In the genomic region with DNA sequence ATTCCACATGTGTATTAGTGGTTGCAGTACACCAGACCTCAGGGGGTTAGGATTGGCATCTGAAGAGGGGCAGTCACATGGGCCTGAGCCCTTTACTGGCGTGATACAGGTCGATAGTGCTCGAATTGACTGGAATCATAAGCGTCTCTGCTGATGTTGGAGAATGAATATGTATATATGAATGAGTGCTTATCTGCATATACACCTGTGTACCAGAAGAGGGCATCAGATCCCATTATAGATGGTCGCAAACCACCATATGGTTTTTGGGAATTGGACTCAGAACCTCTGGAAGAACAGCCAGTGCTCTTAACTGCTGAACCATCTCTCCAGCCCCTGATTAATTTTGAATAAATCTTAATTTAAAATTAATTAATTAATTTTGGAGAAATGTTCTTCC, we compare ENCODE assay signal across 17 mouse cellular contexts. TPM values are rescaled to one million over a fixed set of nuclear protein-coding genes. Genes with fewer than 3 reads are reported as not detected.
A peak's percentile ranks its signal among the peaks of the same experiment; 100 is the strongest.
DNase-seq lines count a peak whose midpoint lies in the region; ATAC-seq and TF ChIP-seq lines count a peak whose summit lies in the region.
"Had no signal": no experiment of that assay in that cellular context is flagged by ENCODE, and none has a peak within 500 bp of the region (broad histone marks: within the 10 kb centered on the region; RNA-seq: fewer than 3 reads in every experiment).

No protein-coding gene starts in this region.

- H3K27ac ChIP-seq in intestine, postnatal 0 days (ENCODE audit: low read depth, low read length) = no peak overlapping the region
- no peak overlapping the region for H3K27ac ChIP-seq in intestine, embryonic 15.5 days
- H3K27ac ChIP-seq in cerebellum, adult 2 months (ENCODE audit: insufficient read depth, low read length) = no peak overlapping the region
- H3K27ac ChIP-seq: stomach, embryonic 15.5 days had no signal

- no peaks in the 10 kb centered on the region for H3K4me1 ChIP-seq in intestine, postnatal 0 days (replicated peaks; ENCODE audit: control insufficient read depth, insufficient read depth, low read length)
- H3K4me1 ChIP-seq in intestine, embryonic 15.5 days (replicated peaks) = no peaks in the 10 kb centered on the region
- H3K4me1 ChIP-seq in cerebellum, adult 2 months (ENCODE audit: control insufficient read depth, insufficient read depth, low read length) = no peaks in the 10 kb centered on the region
- H3K4me1 ChIP-seq: megakaryocyte, embryonic 14.5 days; stomach, embryonic 15.5 days had no signal

- H3K27me3 ChIP-seq in intestine, postnatal 0 days (replicated peaks; ENCODE audit: control insufficient read depth, insufficient read depth, low read length) = no peaks in the 10 kb centered on the region
- no peaks in the 10 kb centered on the region for H3K27me3 ChIP-seq in intestine, embryonic 15.5 days (replicated peaks)
- H3K27me3 ChIP-seq in cerebellum, adult 2 months (ENCODE audit: control insufficient read depth, insufficient read depth, low read length) = no peaks in the 10 kb centered on the region
- H3K27me3 ChIP-seq: megakaryocyte, embryonic 14.5 days; stomach, embryonic 15.5 days had no signal

- WGBS in intestine, postnatal 0 days = 84% methylated on average over 5 of the region's 5 CpGs
- WGBS in intestine, embryonic 15.5 days = 86% methylated on average over 5 of the region's 5 CpGs
- WGBS in cerebellum, adult 2 months = 86% methylated on average over 5 of the region's 5 CpGs

- no peak for TF ChIP-seq POLR2A in cerebellum, adult 2 months (IDR thresholded peaks at IDR 0.05; ENCODE audit: borderline replicate concordance, insufficient read depth, low read length)

- no peak overlapping the region for H3K9ac ChIP-seq in intestine, postnatal 0 days (ENCODE audit: low read depth, low read length)
- H3K9ac ChIP-seq in intestine, embryonic 15.5 days = no peak overlapping the region
- H3K9ac ChIP-seq: stomach, embryonic 15.5 days had no signal

- H3K36me3 ChIP-seq in intestine, postnatal 0 days (ENCODE audit: control insufficient read depth, insufficient read depth) = peaks cover 40% of the 10 kb centered on the region
- peaks cover 12% of the 10 kb centered on the region for H3K36me3 ChIP-seq in intestine, embryonic 15.5 days
- H3K36me3 ChIP-seq: stomach, embryonic 15.5 days had no signal

- no peak for ATAC-seq in intestine, postnatal 0 days
- ATAC-seq in intestine, embryonic 15.5 days = no peak
- ATAC-seq: inflammation-experienced regulatory T-cells, adult 6 months had no signal

- no peaks in the 10 kb centered on the region for H3K9me3 ChIP-seq in intestine, postnatal 0 days (ENCODE audit: control insufficient read depth)
- no peaks in the 10 kb centered on the region for H3K9me3 ChIP-seq in intestine, embryonic 15.5 days
- H3K9me3 ChIP-seq: G1E; megakaryocyte, embryonic 14.5 days; stomach, embryonic 15.5 days had no signal

- H3K4me2 ChIP-seq in intestine, postnatal 0 days (replicated peaks; ENCODE audit: low read depth) = no peak overlapping the region
- H3K4me2 ChIP-seq in intestine, embryonic 15.5 days (replicated peaks) = no peak overlapping the region
- H3K4me2 ChIP-seq: stomach, embryonic 15.5 days had no signal

- TF ChIP-seq CTCF in intestine, postnatal 0 days (IDR thresholded peaks at IDR 0.05; ENCODE audit: low read depth) = peak; percentile 60
- no peak for TF ChIP-seq CTCF in cerebellum, adult 2 months (IDR thresholded peaks at IDR 0.05; ENCODE audit: borderline replicate concordance, insufficient read depth, low read depth, low read length)

- H3K4me3 ChIP-seq in intestine, postnatal 0 days (ENCODE audit: low read depth, low read length) = no peak overlapping the region
- H3K4me3 ChIP-seq in intestine, embryonic 15.5 days (replicated peaks) = no peak overlapping the region
- H3K4me3 ChIP-seq in cerebellum, adult 2 months (replicated peaks; ENCODE audit: insufficient read depth, low read depth, low read length) = no peak overlapping the region
- H3K4me3 ChIP-seq: megakaryocyte, embryonic 14.5 days; myocyte; stomach, embryonic 15.5 days had no signal

- DNase-seq in 3T3-L1 (ENCODE audit: low read depth, low spot score) (peak; percentile 38), A20 (ENCODE audit: low read depth, low spot score) (peak; percentile 11)
- peak; percentile 7 for DNase-seq in embryo, embryonic 11 days
- no peak for DNase-seq in cerebellum, adult 2 months
- DNase-seq in neural tube, embryonic 10.5 days (ENCODE audit: extremely low spot score, low spot score) = no peak
- DNase-seq: cerebellum, adult 11-12 months; heart, adult 18-20 months; kidney, postnatal 14 days; lung, adult 18-20 months; thymus, postnatal 25 days had no signal

RNA-seq across cellular contexts. Expression of gene Prmt9, which starts 25.0 kb away (rescaled TPM):
- polyA plus RNA-seq in intestine, postnatal 0 days (2015; fragmentation: Nextera tagmentation; extraction: Ambion mirVana) = 9.3 and 10.0 TPM in 2 replicates
- polyA plus RNA-seq in intestine, embryonic 15.5 days (2015; fragmentation: Nextera tagmentation; extraction: Ambion mirVana) = 16.6 and 16.9 TPM in 2 replicates
- polyA plus RNA-seq in cerebellum, adult 2 months (2012; rRNA removed) = 22.7 and 23.2 TPM in 2 replicates

RNA-seq across cellular contexts. Expression of gene Tmem184c, which starts 36.3 kb away (rescaled TPM):
- 12.0 and 12.4 TPM in 2 replicates for polyA plus RNA-seq in intestine, postnatal 0 days (2015; fragmentation: Nextera tagmentation; extraction: Ambion mirVana)
- polyA plus RNA-seq in intestine, embryonic 15.5 days (2015; fragmentation: Nextera tagmentation; extraction: Ambion mirVana) = 21.2 and 27.9 TPM in 2 replicates
- polyA plus RNA-seq in cerebellum, adult 2 months (2012; rRNA removed) = 79.2 and 80.8 TPM in 2 replicates

RNA-seq across cellular contexts. Expression of gene Arhgap10, which starts 56.5 kb away (rescaled TPM):
- 19.7 and 22.5 TPM in 2 replicates for polyA plus RNA-seq in intestine, postnatal 0 days (2015; fragmentation: Nextera tagmentation; extraction: Ambion mirVana)
- polyA plus RNA-seq in intestine, embryonic 15.5 days (2015; fragmentation: Nextera tagmentation; extraction: Ambion mirVana) = 25.8 and 30.9 TPM in 2 replicates
- 12.5 and 13.9 TPM in 2 replicates for polyA plus RNA-seq in cerebellum, adult 2 months (2012; rRNA removed)

Comparison
In these comparisons a context has a peak if more than half of its experiments do, and no peak if none do; other contexts are left out.
1. DNase-seq: peak in 3T3-L1 (single experiment), A20 (single experiment) and embryo, embryonic 11 days (single experiment); none in cerebellum, adult 2 months (0 of 2) and neural tube, embryonic 10.5 days (single experiment).